Mouse (Mus musculus) ES-Bruce4 (cell line): ENCODE measurements around the gene Efemp2. TPM values are rescaled to one million over a fixed set of nuclear protein-coding genes. Genes with fewer than 3 reads are reported as not detected.
"Not testable (repeated sequence)": the region's sequence is repeated elsewhere in the genome, so short reads cannot be mapped to it uniquely, and the experiment has no call there.

Experiments used
- H3K27ac ChIP-seq: 2 replicates; pipeline ENCODE4 v1.5.1; 2012; ENCODE audit warnings: low read length, inconsistent platforms; ENCODE audit not compliant: insufficient read depth
- H3K27me3 ChIP-seq: 2 replicates; pipeline ENCODE4 v1.6.1; 2012; ENCODE audit warnings: mild to moderate bottlenecking, low read length, inconsistent platforms; ENCODE audit not compliant: control insufficient read depth, poor library complexity, insufficient read depth, severe bottlenecking
- H3K36me3 ChIP-seq: 2 replicates; pipeline ENCODE4 v1.6.1; 2012; ENCODE audit warnings: inconsistent platforms, mild to moderate bottlenecking, low read length, moderate library complexity; ENCODE audit not compliant: control insufficient read depth, poor library complexity, insufficient read depth, severe bottlenecking
- H3K4me1 ChIP-seq: one replicate; pipeline ENCODE4 v1.8.1; 2011; ENCODE audit warnings: low read length; ENCODE audit not compliant: control insufficient read depth, insufficient read depth
- H3K4me3 ChIP-seq: 2 replicates; pipeline ENCODE4 v1.5.1; 2011; ENCODE audit warnings: low read depth, mild to moderate bottlenecking, low read length
- H3K9ac ChIP-seq: 2 replicates; pipeline ENCODE4 v1.6.1; 2012; ENCODE audit warnings: low read depth, mild to moderate bottlenecking, inconsistent platforms; ENCODE audit not compliant: poor library complexity, severe bottlenecking
- H3K9me3 ChIP-seq: replicated peaks from 2 replicates; pipeline ENCODE4 v1.6.1; 2012; ENCODE audit warnings: mild to moderate bottlenecking, low read length, inconsistent platforms; ENCODE audit not compliant: control insufficient read depth, poor library complexity, insufficient read depth, severe bottlenecking
- CTCF ChIP-seq: IDR thresholded peaks from one replicate; pipeline ENCODE4 v1.8.1; 2011; ENCODE audit warnings: low read depth, low read length
- EP300 ChIP-seq: IDR thresholded peaks from 2 replicates; pipeline ENCODE4 v1.6.1; 2011; ENCODE audit warnings: low read depth, low read length; ENCODE audit not compliant: insufficient read depth
- POLR2A ChIP-seq: IDR thresholded peaks from one replicate; pipeline ENCODE4 v1.8.1; 2011; ENCODE audit warnings: low read length; ENCODE audit not compliant: insufficient read depth
- polyA plus RNA-seq: library from polyadenylated mRNA; stranded (reverse); fragments of >200 nt; gene quantifications from 2 replicates; pipeline ENCODE4 v1.2.4, GENCODE M21; 2011; ENCODE audit warnings: low read depth; ENCODE audit not compliant: missing spikeins, insufficient read depth, insufficient read length

The Efemp2 gene
- polyA plus RNA-seq, 1 experiment, result 21.5 TPM

DNA sequence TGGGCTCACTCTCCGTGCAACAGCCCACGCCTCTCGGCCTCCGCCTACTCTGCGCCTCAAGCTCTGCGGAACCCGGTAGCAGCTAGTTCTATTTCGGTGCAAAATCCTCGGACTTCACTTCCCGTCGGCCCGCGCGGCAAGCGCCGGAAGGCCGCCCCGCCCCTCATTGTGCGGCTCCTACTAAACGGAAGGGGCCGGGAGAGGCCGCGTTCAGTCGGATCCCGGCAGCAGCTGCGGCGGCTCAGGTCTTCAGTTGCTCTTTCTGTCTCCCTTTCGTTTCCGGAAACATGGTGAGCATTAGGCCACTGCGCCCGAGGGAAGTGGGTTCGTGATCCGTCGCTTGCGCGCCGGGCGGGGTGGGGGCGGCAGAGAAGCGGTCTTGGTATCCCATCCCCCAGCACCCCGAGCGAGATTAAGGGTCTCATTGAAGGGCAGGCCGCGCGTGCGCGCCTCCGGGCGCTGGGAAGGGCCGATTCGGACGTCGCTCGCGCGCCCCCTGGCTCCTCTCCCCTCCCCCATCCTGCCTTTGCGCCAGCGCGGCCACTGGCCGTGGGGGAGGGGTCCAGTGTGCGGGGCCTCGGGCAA, 16.7 kb downstream of the Efemp2 start, which contains the start of gene Cfl1:
Gene Cfl1, plus strand, starts transcription at position 143 of the 585 bp plus-strand sequence.
- Histone ChIP-seq H3K4me1 (peaks cover 5% of the 10 kb centered on the region), H3K9me3 (no peaks in the 10 kb centered on the region), H3K27me3 (no peaks in the 10 kb centered on the region), H3K4me3 (peak within 1 kb of the TSS; percentile 85), H3K27ac (peak within 1 kb of the TSS; percentile 79), H3K9ac (peak within 1 kb of the TSS; percentile 58), H3K36me3 (peaks cover 18% of the 10 kb centered on the region)
- peak; percentile 85 for TF ChIP-seq POLR2A
- TF ChIP-seq EP300, result peak; percentile 71; the same call in 1 of the 2 replicates
- no peak for TF ChIP-seq CTCF

DNA sequence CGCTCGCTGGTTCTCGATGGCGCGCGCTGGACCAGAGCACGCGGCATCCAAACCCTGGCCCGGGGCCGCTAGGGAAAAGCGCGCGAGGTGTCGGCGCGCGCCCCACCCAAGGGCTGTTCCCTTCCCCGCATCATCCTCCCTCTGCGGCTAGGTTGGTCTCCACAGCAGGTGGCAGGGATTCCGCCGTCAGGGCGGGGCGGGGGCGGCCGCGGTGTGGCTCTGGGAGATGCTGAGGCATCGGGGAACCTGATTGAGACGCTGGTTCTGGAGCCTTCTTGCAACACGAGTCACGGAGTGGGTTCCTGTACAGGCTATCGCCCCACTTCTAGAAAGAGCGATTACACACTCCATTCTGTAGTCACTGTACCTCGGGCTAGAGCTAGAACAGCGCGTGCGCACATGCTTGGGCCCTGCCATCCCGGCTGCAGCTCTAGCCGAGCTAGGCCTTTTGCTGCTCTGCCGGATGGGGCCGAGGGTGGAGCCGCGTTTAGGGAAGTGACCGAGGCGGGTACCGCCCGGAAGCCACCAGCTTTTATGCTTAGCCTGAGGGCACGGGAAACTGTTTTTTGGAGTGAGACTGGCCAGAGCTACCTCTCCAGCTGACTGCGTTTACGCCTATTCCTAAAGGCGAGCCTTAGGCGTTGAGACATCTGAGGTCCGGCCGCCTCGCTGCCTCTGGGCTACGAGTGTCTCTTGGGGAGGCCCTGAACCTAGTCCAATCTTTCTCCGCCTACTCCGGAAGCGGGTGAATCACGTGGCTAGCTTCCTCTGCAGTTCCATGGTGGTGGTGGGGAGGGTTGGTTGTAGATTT, 17.3 kb downstream of the Efemp2 start:
- TF ChIP-seq EP300 (no peak), POLR2A (peak; percentile 84), CTCF (no peak)
- no peaks in the 10 kb centered on the region for H3K9me3 ChIP-seq
- H3K9ac ChIP-seq, result peak overlapping the region; percentile 58
- H3K27ac ChIP-seq, result peak overlapping the region; percentile 79
- peak overlapping the region; percentile 85 for H3K4me3 ChIP-seq
- no peaks in the 10 kb centered on the region for H3K27me3 ChIP-seq
- H3K4me1 ChIP-seq, result peaks cover 5% of the 10 kb centered on the region
- H3K36me3 ChIP-seq, result peaks cover 18% of the 10 kb centered on the region

DNA sequence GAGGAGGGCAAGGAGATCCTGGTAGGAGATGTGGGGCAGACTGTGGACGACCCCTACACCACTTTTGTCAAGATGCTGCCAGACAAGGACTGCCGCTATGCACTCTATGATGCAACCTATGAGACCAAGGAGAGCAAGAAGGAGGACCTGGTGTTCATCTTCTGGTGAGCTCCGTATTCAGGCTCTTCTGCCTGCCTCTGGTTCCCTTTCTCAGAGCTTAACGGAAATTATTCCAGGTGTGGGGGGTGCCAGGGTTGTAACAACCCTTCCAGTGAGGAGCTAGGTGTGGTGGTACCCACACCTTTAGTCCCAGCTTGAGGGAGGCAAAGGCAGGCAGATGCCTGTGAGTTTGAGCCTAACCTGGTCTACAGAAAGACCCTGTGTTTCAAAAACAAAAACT, 18.9 kb downstream of the Efemp2 start:
- H3K9ac ChIP-seq, result no peak overlapping the region
- H3K4me3 ChIP-seq, result no peak overlapping the region
- no peak overlapping the region for H3K27ac ChIP-seq
- TF ChIP-seq EP300 (no peak), CTCF (no peak), POLR2A (no peak)
- no peaks in the 10 kb centered on the region for H3K27me3 ChIP-seq
- H3K9me3 ChIP-seq, result no peaks in the 10 kb centered on the region
- peaks cover 18% of the 10 kb centered on the region for H3K36me3 ChIP-seq
- H3K4me1 ChIP-seq, result peaks cover 5% of the 10 kb centered on the region

DNA sequence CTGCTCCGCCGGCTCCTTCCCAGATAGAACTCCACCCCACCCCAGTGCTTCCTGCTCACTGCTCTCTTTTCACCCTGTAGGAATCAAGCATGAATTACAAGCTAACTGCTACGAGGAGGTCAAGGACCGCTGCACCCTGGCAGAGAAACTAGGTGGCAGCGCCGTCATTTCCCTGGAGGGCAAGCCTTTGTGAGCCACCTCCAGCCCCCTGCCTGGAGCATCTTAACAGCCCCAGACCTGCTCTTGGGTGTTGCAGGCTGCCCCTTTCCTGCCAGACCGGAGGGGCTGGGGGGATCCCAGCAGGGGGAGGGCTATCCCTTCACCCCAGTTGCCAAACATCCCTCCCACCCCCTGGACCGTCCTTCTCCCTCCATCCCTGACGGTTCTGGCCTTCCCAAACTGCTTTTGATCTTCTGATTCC, 19.6 kb downstream of the Efemp2 start:
- H3K9me3 ChIP-seq, H3K27me3 ChIP-seq, H3K27ac ChIP-seq, H3K4me3 ChIP-seq, H3K9ac ChIP-seq, H3K4me1 ChIP-seq: not testable (repeated sequence)
- peaks cover 18% of the 10 kb centered on the region for H3K36me3 ChIP-seq

DNA sequence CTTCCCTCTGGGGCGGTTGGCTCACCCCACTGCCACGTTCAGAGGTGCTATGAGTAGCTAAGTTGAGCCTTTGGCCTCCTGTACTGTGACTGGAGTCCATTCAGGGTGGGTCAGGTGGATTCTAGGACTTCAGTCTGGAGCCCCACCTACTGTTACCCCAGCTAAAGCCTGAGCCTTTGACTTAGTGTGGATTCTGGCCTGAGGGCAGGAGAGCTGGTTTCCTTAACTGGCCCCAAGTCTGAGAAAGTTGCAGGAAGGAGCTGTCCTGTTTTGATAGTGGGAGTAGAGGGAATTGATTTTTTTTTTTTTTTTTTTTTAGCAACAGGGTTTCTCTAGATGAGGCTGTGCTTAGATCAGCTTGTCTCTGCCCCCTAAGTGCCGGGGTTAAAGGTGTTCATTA, 20.6 kb downstream of the Efemp2 start:
- H3K36me3 ChIP-seq, result peaks cover 18% of the 10 kb centered on the region
- TF ChIP-seq EP300 (no peak), CTCF (no peak)
- H3K9me3 ChIP-seq, result no peaks in the 10 kb centered on the region
- H3K4me1 ChIP-seq, result peaks cover 5% of the 10 kb centered on the region
- H3K27ac ChIP-seq, result no peak overlapping the region
- no peak overlapping the region for H3K9ac ChIP-seq
- H3K27me3 ChIP-seq, result no peaks in the 10 kb centered on the region
- no peak overlapping the region for H3K4me3 ChIP-seq

DNA sequence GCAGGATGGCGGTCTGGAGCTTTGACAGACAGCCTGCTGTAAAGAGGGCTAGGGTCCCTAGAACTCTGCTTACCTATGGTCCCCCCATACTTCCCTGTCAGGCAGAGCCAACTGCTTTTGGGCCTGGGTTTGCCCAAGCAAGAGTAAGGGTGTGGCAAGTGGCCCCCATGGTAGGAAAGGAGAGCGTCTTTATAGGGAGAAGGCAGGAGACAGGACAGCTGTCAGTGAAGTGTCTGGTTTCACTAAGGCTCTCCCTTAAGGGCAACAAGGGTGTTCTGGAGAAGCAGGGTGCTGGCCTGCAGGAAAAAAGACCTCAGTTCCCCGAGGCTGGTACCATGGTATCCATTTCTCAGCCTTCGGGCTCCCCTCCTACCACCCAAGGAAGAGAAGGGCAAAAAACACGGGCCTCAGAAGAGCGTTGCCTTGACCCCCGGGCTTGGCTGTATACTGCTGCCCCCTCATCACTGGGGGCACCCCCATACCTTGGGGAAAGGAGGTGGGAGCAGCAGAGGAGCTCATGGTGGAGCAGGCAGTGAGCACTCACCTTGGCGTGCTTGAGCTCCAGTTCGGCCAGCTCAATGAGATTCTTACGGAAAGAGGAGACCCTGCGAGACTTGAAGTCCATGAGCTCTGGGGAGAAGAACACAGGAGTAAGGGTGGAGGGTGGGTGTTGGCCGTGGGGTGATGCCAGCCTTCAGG, 21.7 kb downstream of the Efemp2 start:
- no peaks in the 10 kb centered on the region for H3K9me3 ChIP-seq
- no peak overlapping the region for H3K4me3 ChIP-seq
- TF ChIP-seq CTCF (no peak), POLR2A (no peak), EP300 (no peak)
- no peak overlapping the region for H3K27ac ChIP-seq
- no peaks in the 10 kb centered on the region for H3K27me3 ChIP-seq
- no peak overlapping the region for H3K9ac ChIP-seq
- H3K4me1 ChIP-seq, result peaks cover 5% of the 10 kb centered on the region
- peaks cover 18% of the 10 kb centered on the region for H3K36me3 ChIP-seq
